Mouse (Mus musculus): ENCODE data around the gene AI464131. TPM values are rescaled to one million over a fixed set of nuclear protein-coding genes. Genes with fewer than 3 reads are reported as not detected.
A peak's percentile ranks its signal among the peaks of the same experiment; 100 is the strongest.

AI464131 gene
- polyA plus RNA-seq (2012; rRNA removed) = 8.0 and 11.4 TPM in 2 replicates

- peak; percentile 88 for DNase-seq (ENCODE audit: low spot score)
Measured at GRCm38 (mm10) chr4:41502986-41503412, at the start of gene AI464131. AI464131 (minus strand) TSS chr4:41503076.

- DNase-seq (ENCODE audit: low spot score) = peak; percentile 36
Measured at GRCm38 (mm10) chr4:41552529-41552928, 49.7 kb upstream of the AI464131 start.

GRCm38 (mm10) chr4:41547086-41547485 lies 44.2 kb upstream of the AI464131 start:
- no peak for DNase-seq (ENCODE audit: low spot score)

- DNase-seq (ENCODE audit: low spot score) = no peak
Measured at GRCm38 (mm10) chr4:41545985-41546384, 43.1 kb upstream of the AI464131 start.

GRCm38 (mm10) chr4:41542136-41542535 lies 39.3 kb upstream of the AI464131 start:
- DNase-seq (ENCODE audit: low spot score) = no peak

GRCm38 (mm10) chr4:41534866-41535265 lies 32.0 kb upstream of the AI464131 start:
- no peak for DNase-seq (ENCODE audit: low spot score)

- no peak for DNase-seq (ENCODE audit: low spot score)
Measured at GRCm38 (mm10) chr4:41532420-41532819, 29.5 kb upstream of the AI464131 start.

- DNase-seq (ENCODE audit: low spot score) = no peak
Measured at GRCm38 (mm10) chr4:41527996-41528395, 25.1 kb upstream of the AI464131 start.

- DNase-seq (ENCODE audit: low spot score) = no peak
Measured at GRCm38 (mm10) chr4:41527076-41527475, 24.2 kb upstream of the AI464131 start.

GRCm38 (mm10) chr4:41526553-41526952 lies 23.7 kb upstream of the AI464131 start:
- DNase-seq (ENCODE audit: low spot score) = no peak

GRCm38 (mm10) chr4:41524829-41525228 lies 22.0 kb upstream of the AI464131 start:
- DNase-seq (ENCODE audit: low spot score) = no peak

GRCm38 (mm10) chr4:41523839-41524238 lies 21.0 kb upstream of the AI464131 start:
- DNase-seq (ENCODE audit: low spot score) = no peak

GRCm38 (mm10) chr4:41522788-41523187 lies 19.9 kb upstream of the AI464131 start:
- no peak for DNase-seq (ENCODE audit: low spot score)

GRCm38 (mm10) chr4:41522136-41522535 lies 19.3 kb upstream of the AI464131 start:
- no peak for DNase-seq (ENCODE audit: low spot score)

GRCm38 (mm10) chr4:41520641-41521040 lies 17.8 kb upstream of the AI464131 start:
- DNase-seq (ENCODE audit: low spot score) = no peak

- no peak for DNase-seq (ENCODE audit: low spot score)
Measured at GRCm38 (mm10) chr4:41519195-41519594, 16.3 kb upstream of the AI464131 start.

GRCm38 (mm10) chr4:41518349-41518748 lies 15.5 kb upstream of the AI464131 start:
- DNase-seq (ENCODE audit: low spot score) = no peak

GRCm38 (mm10) chr4:41517233-41517632 lies 14.4 kb upstream of the AI464131 start, which contains the start of gene 1110017D15Rik:
1110017D15Rik (minus strand) TSS chr4:41517333.
- no peak for DNase-seq (ENCODE audit: low spot score)

GRCm38 (mm10) chr4:41513714-41514113 lies 10.8 kb upstream of the AI464131 start:
- no peak for DNase-seq (ENCODE audit: low spot score)

GRCm38 (mm10) chr4:41513309-41513708 lies 10.4 kb upstream of the AI464131 start:
- no peak for DNase-seq (ENCODE audit: low spot score)

GRCm38 (mm10) chr4:41507998-41508397 lies 5.1 kb upstream of the AI464131 start:
- DNase-seq (ENCODE audit: low spot score) = no peak

GRCm38 (mm10) chr4:41507326-41507924 lies 4.5 kb upstream of the AI464131 start:
- DNase-seq (ENCODE audit: low spot score) = no peak

- peak; percentile 65 for DNase-seq (ENCODE audit: low spot score)
Measured at GRCm38 (mm10) chr4:41506906-41507305, 4.0 kb upstream of the AI464131 start.

GRCm38 (mm10) chr4:41506156-41506555 lies 3.3 kb upstream of the AI464131 start:
- DNase-seq (ENCODE audit: low spot score) = no peak
